Mouse (Mus musculus) ES-Bruce4 (cell line): ENCODE measurements around the gene Nos1ap.

ENCODE experiments used
- CTCF ChIP-seq: IDR thresholded peaks from one replicate; pipeline ENCODE4 v1.8.1; 2011; ENCODE audit warnings: low read depth, low read length
- POLR2A ChIP-seq: IDR thresholded peaks from one replicate; pipeline ENCODE4 v1.8.1; 2011; ENCODE audit warnings: low read length; ENCODE audit not compliant: insufficient read depth

- TF ChIP-seq CTCF (no peak), POLR2A (no peak)
These were observed 173.5 kb downstream of the Nos1ap start for GRCm38 (mm10) chr1:170416206-170416605.
